Mouse (Mus musculus) hindbrain, embryonic 15.5 days (tissue): ENCODE results near the gene Jph3. TPM values are rescaled to one million over a fixed set of nuclear protein-coding genes. Genes with fewer than 3 reads are reported as not detected.

Experiments
- ATAC-seq: fragments of 200-750 bp; cut with Nextera tagmentation; 2 replicates; pipeline ENCODE4 v1.8.0; 2017; ENCODE audit warnings: low read depth, moderate number of reproducible peaks, moderate TSS enrichment; ENCODE audit not compliant: low FRiP score
- H3K27ac ChIP-seq: fragments of 300-500 bp; sonication (generic); replicated peaks from 2 replicates; pipeline ENCODE4 v1.5.1; 2015; ENCODE audit warnings: mild to moderate bottlenecking, inconsistent platforms
- H3K27me3 ChIP-seq: fragments of 300-500 bp; sonication (generic); 2 replicates; pipeline ENCODE4 v1.6.1; 2015; ENCODE audit warnings: control low read depth, inconsistent platforms
- H3K36me3 ChIP-seq: fragments of 300-500 bp; sonication (generic); 2 replicates; pipeline ENCODE4 v1.6.1; 2015; ENCODE audit warnings: control low read depth, inconsistent platforms
- H3K4me1 ChIP-seq: fragments of 300-500 bp; sonication (generic); replicated peaks from 2 replicates; pipeline ENCODE4 v1.6.1; 2015; ENCODE audit warnings: control low read depth, inconsistent platforms
- H3K4me2 ChIP-seq: fragments of 300-500 bp; sonication (generic); 2 replicates; pipeline ENCODE4 v1.6.1; 2015; ENCODE audit warnings: moderate library complexity, mild to moderate bottlenecking, inconsistent platforms
- H3K4me3 ChIP-seq: fragments of 300-500 bp; sonication (generic); 2 replicates; pipeline ENCODE4 v1.5.1; 2015; ENCODE audit warnings: mild to moderate bottlenecking, inconsistent platforms
- H3K9ac ChIP-seq: fragments of 300-500 bp; sonication (generic); 2 replicates; pipeline ENCODE4 v1.6.1; 2015; ENCODE audit warnings: inconsistent platforms
- H3K9me3 ChIP-seq: fragments of 300-500 bp; sonication (generic); 2 replicates; pipeline ENCODE4 v1.6.1; 2016; ENCODE audit warnings: control low read depth, inconsistent platforms
- WGBS: fragments of 180-500 bp; shearing (Covaris S2); methylation state at CpG from one replicate; pipeline ENCODE4 v1.1.7; 2015; 5-methylcytosine and 5-hydroxymethylcytosine counted together
- polyA plus RNA-seq: library from polyadenylated mRNA; unstranded; fragments of >200 nt; fragmentation: Nextera tagmentation; extraction: Ambion mirVana; gene quantifications from 2 replicates; pipeline ENCODE4 v1.2.1, GENCODE M21; 2015

Jph3 gene
- 108 and 125 TPM in 2 replicates for polyA plus RNA-seq

DNA sequence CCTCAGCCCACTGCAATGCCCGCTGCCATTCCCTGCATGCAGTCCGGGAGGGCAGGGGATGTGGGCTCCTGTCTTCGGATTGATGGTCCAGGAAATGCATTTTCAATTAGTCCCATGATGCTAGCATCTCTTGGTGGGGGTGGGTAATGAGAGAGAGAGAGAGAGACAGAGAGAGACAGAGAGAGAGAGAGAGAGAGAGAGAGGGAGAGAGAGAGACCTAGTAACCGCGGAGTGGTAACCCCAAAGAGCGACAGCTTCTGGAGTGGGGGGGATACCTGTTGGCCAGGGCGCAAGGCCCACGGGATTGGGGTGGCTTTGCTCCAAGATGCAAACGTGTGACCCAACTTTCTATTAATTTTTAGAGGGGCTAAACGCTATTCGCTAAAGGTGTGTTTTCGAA lies at the start of gene Jph3:
Gene Jph3 (plus strand): TSS at position 301 of the 400 bp plus-strand sequence.
- 6% methylated on average over 12 of the region's 12 CpGs for WGBS

DNA sequence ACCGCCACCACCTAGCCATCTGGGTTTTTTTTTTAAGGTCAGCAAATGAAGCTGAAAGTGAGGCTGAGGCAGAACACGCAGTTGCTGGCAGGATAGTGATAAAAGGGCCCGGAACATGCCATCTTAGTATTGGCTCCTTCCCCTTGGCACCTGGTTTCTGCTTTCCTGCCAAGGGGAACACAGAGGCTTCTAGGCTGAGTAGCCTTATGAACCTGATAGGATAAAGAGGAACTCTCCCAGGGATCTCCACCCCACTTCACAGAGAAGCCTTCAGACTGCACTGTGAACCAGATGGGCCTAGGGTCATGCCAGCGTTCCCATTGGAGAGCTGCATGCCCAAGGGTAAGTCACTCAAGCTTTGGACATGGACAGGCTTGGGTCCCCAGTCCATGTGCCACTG lies 48.5 kb upstream of the Jph3 start:
- H3K36me3 ChIP-seq: no peaks in the 10 kb centered on the region
- no peak overlapping the region for H3K9ac ChIP-seq
- no peaks in the 10 kb centered on the region for H3K4me1 ChIP-seq
- WGBS: 88% methylated on average over 4 of the region's 4 CpGs
- no peak for ATAC-seq
- H3K27ac ChIP-seq: no peak overlapping the region
- no peak overlapping the region for H3K4me3 ChIP-seq
- no peaks in the 10 kb centered on the region for H3K9me3 ChIP-seq
- H3K4me2 ChIP-seq: no peak overlapping the region
- no peaks in the 10 kb centered on the region for H3K27me3 ChIP-seq

More for the DNA sequence above, at the start of gene Jph3:
- Histone ChIP-seq H3K36me3 (no peaks in the 10 kb centered on the region), H3K4me1 (peaks cover 34% of the 10 kb centered on the region), H3K27me3 (peaks cover 5% of the 10 kb centered on the region; the same call in 1 of the 2 replicates), H3K4me3 (peak within 1 kb of the TSS; percentile 94), H3K9me3 (no peaks in the 10 kb centered on the region), H3K4me2 (peak within 1 kb of the TSS; percentile 90), H3K27ac (peak within 1 kb of the TSS; percentile 76), H3K9ac (peak within 1 kb of the TSS; percentile 81)
- no peak for ATAC-seq

DNA sequence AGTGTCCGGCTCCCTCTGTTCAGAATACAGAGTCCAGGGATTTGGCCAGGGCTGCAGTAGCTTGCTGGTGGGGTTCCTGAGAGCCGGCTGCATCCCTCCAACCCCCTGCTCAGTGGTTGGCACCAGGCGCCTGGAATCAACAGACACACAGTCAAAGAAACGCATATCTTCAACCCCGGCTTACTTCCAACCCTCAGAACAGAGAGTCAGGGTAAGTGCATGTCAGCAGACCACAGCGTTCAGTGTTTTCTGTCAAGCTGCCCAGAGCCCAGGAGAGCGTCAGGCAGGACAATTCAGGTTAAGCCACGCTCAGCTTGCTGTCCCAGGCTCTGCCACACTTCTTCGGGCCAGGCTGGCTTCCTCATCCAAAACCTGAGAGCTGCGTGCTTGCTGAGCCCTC lies 48.0 kb upstream of the Jph3 start:
- Histone ChIP-seq H3K4me1 (no peaks in the 10 kb centered on the region), H3K9me3 (no peaks in the 10 kb centered on the region), H3K9ac (no peak overlapping the region), H3K27ac (no peak overlapping the region), H3K4me3 (no peak overlapping the region), H3K4me2 (no peak overlapping the region), H3K27me3 (no peaks in the 10 kb centered on the region), H3K36me3 (no peaks in the 10 kb centered on the region)
- ATAC-seq: no peak
- 50% methylated on average over 10 of the region's 10 CpGs for WGBS

GRCm38 (mm10) chr8:121683083-121683832 lies 46.2 kb upstream of the Jph3 start:
- no peak overlapping the region for H3K27ac ChIP-seq
- 76% methylated on average over 10 of the region's 10 CpGs for WGBS
- H3K9ac ChIP-seq: no peak overlapping the region
- ATAC-seq: no peak
- no peak overlapping the region for H3K4me2 ChIP-seq
- H3K36me3 ChIP-seq: no peaks in the 10 kb centered on the region
- H3K4me1 ChIP-seq: peaks cover 16% of the 10 kb centered on the region
- no peak overlapping the region for H3K4me3 ChIP-seq
- no peaks in the 10 kb centered on the region for H3K9me3 ChIP-seq
- no peaks in the 10 kb centered on the region for H3K27me3 ChIP-seq

DNA sequence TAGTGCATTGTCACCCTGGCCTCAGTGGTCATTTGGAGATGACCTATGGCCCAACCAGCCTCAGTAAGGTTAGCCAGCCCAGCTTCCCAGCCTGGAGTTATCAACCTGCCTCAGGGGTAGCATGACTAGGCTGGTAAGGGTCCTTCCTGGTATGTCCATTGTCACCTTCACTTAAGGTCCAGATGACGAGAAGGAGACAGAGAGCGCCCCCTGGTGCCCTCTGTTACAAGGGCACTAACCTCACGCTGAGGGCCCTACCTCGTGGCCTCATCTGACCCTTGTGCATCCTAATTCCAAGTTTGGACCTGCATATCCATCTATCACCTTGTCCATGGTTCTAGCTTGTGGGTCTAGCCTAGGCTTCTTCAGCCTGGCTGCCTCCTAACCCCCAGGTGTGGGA lies 44.0 kb upstream of the Jph3 start:
- H3K27ac ChIP-seq: no peak overlapping the region
- H3K4me1 ChIP-seq: peaks cover 16% of the 10 kb centered on the region
- H3K36me3 ChIP-seq: no peaks in the 10 kb centered on the region
- ATAC-seq: no peak
- H3K27me3 ChIP-seq: no peaks in the 10 kb centered on the region
- no peak overlapping the region for H3K9ac ChIP-seq
- no peak overlapping the region for H3K4me3 ChIP-seq
- no peak overlapping the region for H3K4me2 ChIP-seq
- WGBS: 30% methylated on average over 4 of the region's 4 CpGs
- no peaks in the 10 kb centered on the region for H3K9me3 ChIP-seq

GRCm38 (mm10) chr8:121687455-121688161 lies 41.8 kb upstream of the Jph3 start:
- 47% methylated on average over 14 of the region's 14 CpGs for WGBS
- ATAC-seq: peak; percentile 70

DNA sequence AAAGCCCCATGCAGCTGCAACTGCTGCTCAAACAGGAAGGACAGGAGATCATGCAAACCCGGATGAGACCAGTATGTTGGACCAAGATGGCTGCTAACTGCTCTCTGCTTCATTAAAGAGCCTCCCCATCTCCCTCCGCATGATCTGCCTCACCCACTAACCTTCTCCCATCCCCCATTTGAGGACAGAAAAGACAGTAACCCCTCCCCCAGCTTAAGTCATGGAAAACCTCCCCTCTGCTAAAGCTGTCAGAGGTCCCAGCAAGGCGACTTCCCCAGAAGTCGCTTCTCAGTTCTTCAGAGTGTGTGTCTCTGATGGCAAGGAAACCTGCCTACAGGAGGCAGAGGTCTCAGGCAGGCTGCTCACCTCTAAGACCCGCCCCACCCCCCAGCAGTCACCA lies 40.9 kb upstream of the Jph3 start:
- no peaks in the 10 kb centered on the region for H3K27me3 ChIP-seq
- no peaks in the 10 kb centered on the region for H3K9me3 ChIP-seq
- H3K4me3 ChIP-seq: no peak overlapping the region
- H3K4me1 ChIP-seq: peaks cover 16% of the 10 kb centered on the region
- H3K36me3 ChIP-seq: no peaks in the 10 kb centered on the region
- no peak for ATAC-seq
- H3K27ac ChIP-seq: peak overlapping the region; percentile 88
- no peak overlapping the region for H3K4me2 ChIP-seq
- H3K9ac ChIP-seq: no peak overlapping the region
- 32% methylated on average over 5 of the region's 5 CpGs for WGBS

More at GRCm38 (mm10) chr8:121687455-121688161, 41.8 kb upstream of the Jph3 start:
- Histone ChIP-seq H3K9ac (no peak overlapping the region), H3K4me1 (peaks cover 16% of the 10 kb centered on the region), H3K36me3 (no peaks in the 10 kb centered on the region), H3K4me2 (no peak overlapping the region), H3K9me3 (no peaks in the 10 kb centered on the region), H3K27me3 (no peaks in the 10 kb centered on the region), H3K4me3 (no peak overlapping the region), H3K27ac (peak overlapping the region; percentile 88)

GRCm38 (mm10) chr8:121694453-121694852 lies 35.0 kb upstream of the Jph3 start:
- H3K4me3 ChIP-seq: no peak overlapping the region
- H3K27me3 ChIP-seq: no peaks in the 10 kb centered on the region
- no peak for ATAC-seq
- no peaks in the 10 kb centered on the region for H3K36me3 ChIP-seq
- no peak overlapping the region for H3K27ac ChIP-seq
- no peak overlapping the region for H3K4me2 ChIP-seq
- 53% methylated on average over 4 of the region's 4 CpGs for WGBS
- no peaks in the 10 kb centered on the region for H3K9me3 ChIP-seq
- H3K9ac ChIP-seq: no peak overlapping the region
- H3K4me1 ChIP-seq: peaks cover 18% of the 10 kb centered on the region

DNA sequence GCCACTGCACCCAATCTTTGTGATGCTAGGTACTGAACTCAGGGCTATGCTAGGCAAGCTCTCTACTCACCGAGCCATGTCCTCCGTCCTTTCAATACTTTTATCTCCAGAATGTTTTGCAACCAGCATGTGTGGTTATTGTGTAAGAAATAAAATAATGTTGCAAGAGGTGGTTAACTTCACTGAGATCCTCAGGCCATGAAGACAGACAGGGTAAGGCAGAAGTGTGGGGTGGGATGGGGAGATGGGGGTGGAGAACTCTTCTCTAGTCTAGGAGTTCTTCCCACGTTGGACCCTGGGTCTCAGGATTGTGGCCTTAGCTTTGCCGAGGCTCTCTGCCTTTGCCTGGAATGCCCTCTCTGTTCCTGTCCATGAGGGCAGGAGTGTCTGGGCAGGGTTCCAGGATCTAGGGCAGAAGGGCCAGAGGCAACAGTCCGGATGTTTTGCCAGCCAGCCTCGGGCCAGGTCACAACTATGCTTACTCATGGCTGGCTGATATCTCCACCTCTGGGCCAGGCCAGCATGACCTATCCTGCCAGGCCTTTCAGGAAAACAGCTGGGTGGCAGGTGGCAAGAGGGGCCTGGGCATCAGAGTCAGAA lies 33.7 kb upstream of the Jph3 start:
- no peak overlapping the region for H3K27ac ChIP-seq
- peaks cover 18% of the 10 kb centered on the region for H3K4me1 ChIP-seq
- H3K36me3 ChIP-seq: no peaks in the 10 kb centered on the region
- no peak overlapping the region for H3K4me3 ChIP-seq
- 88% methylated on average over 6 of the region's 6 CpGs for whole genome bisulfite sequencing
- H3K9ac ChIP-seq: no peak overlapping the region
- H3K9me3 ChIP-seq: no peaks in the 10 kb centered on the region
- no peaks in the 10 kb centered on the region for H3K27me3 ChIP-seq
- H3K4me2 ChIP-seq: no peak overlapping the region
- ATAC-seq: no peak

- Histone ChIP-seq H3K4me2 (peak overlapping the region; percentile 47), H3K4me3 (peak overlapping the region; percentile 8; the same call in 1 of the 2 replicates), H3K4me1 (peaks cover 18% of the 10 kb centered on the region), H3K9me3 (no peaks in the 10 kb centered on the region), H3K9ac (0 out of 2 replicates have a peak overlapping the region, but pooled peaks have one; percentile 4), H3K27ac (peak overlapping the region; percentile 80), H3K36me3 (no peaks in the 10 kb centered on the region), H3K27me3 (no peaks in the 10 kb centered on the region)
- 4% methylated on average over 15 of the region's 17 CpGs for WGBS
- ATAC-seq: peak; percentile 68
These were observed 31.4 kb upstream of the Jph3 start for GRCm38 (mm10) chr8:121697735-121698614.

DNA sequence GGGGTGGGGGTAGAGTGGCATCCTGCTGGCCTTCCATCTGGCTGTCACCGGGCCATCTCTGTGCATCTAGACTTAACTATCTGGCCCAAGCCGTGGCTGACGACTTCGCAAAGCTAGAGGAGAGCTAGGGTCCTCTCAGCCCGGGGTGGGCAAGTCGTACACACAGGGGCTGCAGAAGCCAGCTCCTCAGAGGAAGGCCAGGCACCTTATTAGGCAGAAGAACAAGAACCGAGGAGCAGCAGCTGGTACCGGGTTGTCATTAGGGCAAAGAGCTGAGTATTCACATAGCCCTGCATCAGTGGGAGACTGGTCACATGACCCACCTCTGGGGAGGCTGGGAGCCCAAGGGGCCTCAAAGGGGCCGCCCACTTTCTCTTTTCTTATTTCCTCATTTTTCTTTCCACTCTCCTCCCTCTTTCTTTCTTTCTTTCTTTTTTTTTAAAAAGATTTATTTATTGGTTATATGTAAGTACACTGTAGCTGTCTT lies 30.8 kb upstream of the Jph3 start:
- H3K4me3 ChIP-seq: peak overlapping the region; percentile 8
- H3K9me3 ChIP-seq: no peaks in the 10 kb centered on the region
- H3K9ac ChIP-seq: no peak overlapping the region
- H3K4me1 ChIP-seq: peaks cover 18% of the 10 kb centered on the region
- H3K27ac ChIP-seq: peak overlapping the region; percentile 80
- no peaks in the 10 kb centered on the region for H3K27me3 ChIP-seq
- H3K4me2 ChIP-seq: peak overlapping the region; percentile 47
- H3K36me3 ChIP-seq: no peaks in the 10 kb centered on the region
- WGBS: 6% methylated on average over 9 of the region's 9 CpGs
- ATAC-seq: no peak
